Mouse (Mus musculus): ENCODE data around the gene Mark1.

Gene Mark1

DNA sequence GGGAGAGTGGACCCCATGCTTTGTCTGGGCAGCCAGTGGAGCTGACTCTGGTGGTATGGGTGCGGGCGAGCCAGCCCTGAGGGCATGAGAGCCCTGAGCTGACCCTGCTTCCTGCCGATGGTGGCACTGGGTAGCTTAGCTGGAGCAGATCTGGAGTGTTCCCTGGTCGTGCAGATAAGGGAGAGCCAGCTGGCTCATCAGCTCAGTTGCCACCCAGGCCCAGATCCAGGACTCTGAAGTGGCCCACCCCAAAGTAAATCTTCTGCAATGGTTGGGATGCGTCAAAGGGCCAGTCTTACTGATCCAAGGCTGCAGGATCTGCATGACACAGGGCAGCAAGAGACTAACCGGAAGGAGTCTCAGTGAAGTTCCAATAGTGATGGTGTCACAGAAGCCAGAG, 109.9 kb downstream of the Mark1 start:
- no peak for DNase-seq (ENCODE audit: low spot score)

DNA sequence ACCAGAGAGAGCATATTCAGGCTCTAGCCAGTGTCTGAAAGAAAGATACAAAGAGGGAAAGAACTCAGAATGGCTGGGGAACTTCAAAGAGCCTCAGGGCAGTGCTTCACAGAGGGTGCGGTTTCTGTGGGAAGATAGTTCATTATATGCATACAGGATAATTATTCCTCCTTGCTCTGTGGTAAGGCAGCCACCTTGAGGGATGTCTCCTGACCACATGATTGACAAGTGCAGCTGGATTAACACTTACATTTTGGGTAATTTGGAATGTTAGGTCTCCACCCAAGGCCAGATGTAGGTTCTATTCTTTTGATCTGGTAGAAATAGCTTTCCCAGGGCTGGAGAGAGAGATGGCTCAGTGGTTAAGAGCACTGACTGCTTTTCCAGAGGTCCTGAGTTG, 113.2 kb downstream of the Mark1 start:
- no peak for DNase-seq (ENCODE audit: low spot score)

DNA sequence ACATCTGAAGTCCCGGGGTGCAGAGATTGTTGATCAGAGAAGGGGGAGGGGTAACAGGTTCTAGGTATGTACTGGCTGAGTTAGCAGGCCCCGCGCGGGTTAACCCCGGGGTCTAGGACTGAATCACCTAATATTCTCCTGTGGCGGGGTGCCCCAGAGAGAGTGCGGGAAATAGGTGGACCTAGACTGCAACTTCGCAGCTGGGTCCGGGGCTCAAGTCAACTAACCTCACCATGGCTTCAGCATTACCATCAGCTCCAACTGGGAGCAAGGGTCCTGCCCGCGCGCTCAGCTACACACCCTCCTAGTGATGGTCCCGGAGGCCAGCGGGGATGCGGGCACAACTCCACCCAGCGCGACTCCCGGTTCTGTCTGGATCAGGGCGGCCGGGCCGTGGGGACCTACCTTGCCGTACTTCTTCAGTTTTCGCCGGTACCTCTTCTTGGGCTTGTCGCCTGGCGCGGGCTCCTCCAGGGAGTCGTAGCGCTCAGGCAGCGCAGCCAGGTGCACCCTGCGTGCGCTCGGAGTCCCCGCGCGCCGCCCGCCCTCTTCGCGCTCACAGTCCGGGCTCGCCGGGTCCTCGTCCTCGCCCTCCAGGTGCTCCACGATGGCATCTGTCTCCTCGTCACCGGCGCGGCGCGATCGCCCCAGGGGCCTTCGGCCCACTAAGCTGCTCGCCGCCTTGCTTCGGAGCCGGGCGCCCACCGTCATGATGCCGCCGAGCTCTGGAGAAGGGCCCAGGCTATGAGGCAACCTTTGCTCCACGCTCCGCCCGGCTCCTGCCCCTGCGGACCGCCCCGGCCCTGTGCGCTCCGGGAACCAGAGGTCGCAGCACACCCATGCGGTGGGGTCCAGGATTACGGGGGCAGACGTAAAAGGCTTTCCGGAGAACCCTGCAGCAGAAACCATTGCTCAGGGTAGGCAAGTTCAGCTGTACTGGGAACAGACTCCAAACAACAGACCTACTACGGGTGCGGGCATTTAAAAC, 116.8 kb downstream of the Mark1 start, which contains the start of gene C130074G19Rik:
C130074G19Rik (minus strand) TSS at position 938 of the 988 bp plus-strand sequence.
- DNase-seq (ENCODE audit: low spot score) = no peak

DNA sequence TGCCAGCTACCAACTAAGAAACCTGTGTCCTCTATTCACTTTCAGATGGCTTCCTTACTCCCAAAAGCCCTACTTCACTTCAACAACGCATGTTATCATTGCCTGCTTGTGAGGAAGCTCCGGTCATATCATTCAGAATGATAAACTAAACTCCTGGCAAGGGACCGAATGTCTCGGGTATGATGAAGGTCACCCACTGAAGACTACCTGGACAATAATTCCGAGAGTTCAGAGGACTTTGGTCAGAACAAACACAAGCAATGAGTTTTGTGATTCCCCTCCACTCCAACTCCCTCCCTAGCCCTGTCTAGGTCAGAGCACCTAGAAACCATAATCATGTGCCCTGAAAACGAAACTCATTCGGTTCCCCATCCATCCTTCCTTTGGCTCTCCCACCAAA, 117.5 kb downstream of the Mark1 start:
- no peak for DNase-seq (ENCODE audit: low spot score)

DNA sequence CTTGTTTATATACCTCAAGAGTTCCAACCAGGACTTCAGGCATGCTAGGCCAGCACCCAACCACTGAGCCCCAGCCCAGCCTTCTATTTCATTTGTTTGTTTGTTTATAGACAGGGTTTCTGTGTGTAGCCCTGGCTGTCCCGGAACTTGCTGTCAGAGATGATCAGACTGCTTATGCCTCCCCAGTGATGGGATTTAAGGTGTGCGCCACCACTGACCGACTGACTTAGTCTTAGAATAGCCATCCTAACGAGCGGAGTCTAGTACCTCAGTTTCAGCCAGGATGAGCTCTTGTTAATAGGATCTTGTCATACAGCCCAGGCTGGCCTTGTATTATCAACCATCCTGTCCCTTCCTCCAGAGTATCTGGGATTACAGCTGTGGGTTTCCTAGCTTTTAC, 118.2 kb downstream of the Mark1 start:
- DNase-seq (ENCODE audit: low spot score) = no peak

DNA sequence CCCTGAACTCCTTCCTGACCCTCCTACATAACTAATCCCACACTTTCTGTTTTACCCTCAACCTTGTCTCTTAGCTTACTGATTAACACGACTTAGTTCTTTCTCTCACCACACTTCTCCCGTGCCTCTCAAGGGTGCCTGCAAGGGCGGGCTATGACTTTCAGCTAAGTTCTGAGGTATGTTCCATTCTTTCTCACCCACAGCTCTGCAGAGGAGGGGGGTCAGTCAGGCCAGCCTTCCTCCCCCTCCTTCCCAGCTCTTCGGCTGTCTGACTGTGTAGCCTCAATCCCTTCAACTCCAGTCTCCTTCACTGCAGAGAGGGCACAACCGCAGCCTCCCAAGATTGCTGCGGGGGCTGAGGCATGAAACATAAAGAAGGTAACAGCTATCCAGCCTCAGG, 120.5 kb downstream of the Mark1 start:
- no peak for DNase-seq (ENCODE audit: low spot score)

DNA sequence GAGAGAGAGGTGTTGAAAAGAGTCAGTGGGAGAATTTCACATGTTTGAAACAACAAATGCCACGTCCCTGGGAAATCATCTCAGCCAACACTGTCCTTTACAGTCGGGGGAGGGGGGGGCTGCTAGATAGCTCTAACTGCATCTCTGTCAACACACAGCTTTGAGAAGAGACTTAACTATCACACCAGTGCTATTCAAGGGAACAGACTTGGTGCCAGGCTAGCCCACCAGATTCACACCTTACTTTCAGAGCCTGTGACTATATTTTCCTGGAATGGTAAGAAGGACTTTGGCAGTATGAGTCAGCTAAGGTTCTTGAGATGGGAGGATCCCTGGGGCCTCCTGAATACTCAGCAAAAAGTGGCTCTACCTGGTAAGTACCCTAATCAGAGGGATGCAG, 122.1 kb downstream of the Mark1 start:
- DNase-seq (ENCODE audit: low spot score) = no peak

DNA sequence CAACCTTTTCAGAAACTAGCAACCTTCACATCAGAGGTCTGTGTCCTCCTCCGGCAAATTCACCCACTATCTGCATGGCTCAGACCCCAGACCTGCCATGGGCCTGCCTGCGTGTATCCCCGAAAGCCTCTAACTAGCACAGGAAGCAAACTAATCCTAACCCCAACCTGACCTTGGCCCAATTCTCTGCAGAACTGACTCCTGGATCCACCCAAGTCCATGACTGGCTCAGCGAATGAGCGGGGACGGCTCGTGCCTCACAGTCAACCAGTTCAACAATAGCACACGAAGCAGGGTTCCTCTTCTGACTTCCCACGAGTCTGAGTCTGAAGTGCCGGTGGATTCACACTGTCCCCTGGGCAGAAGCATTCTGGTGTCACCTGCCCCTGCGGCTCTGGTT, 125.5 kb downstream of the Mark1 start:
- no peak for DNase-seq (ENCODE audit: low spot score)

DNA sequence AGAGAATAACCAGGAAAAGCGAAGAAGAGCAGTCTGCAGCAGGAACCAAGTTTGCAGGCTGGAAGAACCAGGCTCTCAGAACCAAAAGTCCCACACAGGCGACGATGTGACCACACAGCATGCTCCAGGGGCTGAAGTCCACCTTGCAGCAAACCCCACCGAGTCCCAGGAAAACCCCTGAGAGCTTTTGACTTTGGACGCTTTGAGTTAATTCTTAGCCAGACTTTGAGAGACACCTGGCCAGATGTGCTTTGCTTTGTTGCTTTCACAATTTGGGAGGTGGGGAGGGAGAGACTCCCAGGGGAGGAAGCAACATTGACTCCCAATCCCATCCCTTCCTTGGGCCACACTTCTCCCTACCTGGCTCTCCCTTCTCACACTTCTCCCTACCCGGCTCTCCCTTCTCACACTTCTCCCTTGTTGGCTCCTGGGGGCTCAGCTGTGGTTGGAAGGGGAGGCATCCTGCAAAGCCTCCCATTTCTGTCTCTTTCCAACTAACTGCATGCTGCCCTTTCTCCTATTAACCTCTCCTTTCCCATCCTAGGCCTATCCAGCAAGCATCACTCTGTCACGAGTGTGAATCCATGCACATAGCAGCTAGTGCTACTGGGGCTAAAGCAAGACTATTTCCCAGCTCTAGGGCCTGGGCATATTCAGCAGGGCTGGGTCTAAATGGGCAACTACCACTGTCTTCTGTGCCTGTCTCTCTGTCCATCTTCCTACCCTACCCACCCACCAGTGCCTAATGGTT, 127.1 kb downstream of the Mark1 start:
- no peak for DNase-seq (ENCODE audit: low spot score)

DNA sequence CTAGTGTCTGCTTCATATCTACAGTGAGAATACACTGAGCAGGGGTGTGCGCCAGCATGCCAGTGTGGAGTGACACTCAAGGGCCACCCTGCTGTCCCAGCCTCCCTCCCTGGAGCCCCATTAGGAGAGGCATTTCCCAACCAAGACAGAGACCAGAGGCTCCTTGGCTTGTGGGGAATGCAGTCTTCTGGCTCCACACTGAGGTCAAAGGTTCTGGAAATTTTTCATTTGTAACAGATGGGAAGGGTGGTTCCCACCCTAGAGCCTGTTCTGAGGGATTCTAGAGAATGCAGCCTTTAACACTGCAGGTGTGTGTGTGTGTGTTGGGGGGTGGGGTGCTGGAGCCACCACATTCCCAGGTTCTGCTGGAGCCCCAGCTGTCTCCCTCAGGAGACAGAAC, 127.9 kb downstream of the Mark1 start:
- no peak for DNase-seq (ENCODE audit: low spot score)

DNA sequence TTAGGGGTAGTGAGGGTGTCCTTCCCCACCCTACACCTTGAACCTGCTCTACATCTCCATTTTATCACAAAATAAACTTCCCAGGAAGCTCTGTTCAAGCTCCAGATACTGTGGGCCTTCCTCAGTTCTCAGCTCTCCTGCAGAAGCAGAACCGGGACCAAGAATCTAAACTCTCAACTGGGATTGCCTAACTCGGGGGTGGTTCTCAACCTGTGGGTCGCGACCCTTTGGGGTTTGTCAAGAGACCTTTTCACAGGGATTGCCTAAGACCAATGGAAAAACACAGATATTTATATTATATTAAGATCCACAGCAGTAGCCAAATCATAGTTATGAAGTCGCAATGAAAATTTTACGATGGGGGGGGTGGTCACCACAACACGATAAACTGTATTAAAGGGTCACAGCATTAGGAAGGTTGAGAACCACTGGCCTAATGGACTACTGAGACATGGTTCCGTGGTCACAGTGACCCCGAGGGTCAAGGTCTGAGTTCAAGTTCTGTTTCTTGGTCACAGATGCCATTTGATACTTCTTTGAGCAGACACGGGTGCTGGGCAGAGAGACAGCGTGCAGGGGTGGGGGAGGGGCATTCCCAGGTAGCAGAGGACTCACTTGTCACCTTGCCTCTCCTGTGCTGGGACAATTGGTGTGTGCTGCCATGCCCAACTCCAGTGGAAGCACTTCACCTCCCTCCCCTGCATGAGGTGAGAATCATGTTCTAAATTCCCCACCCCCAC, 128.6 kb downstream of the Mark1 start:
- no peak for DNase-seq (ENCODE audit: low spot score)

DNA sequence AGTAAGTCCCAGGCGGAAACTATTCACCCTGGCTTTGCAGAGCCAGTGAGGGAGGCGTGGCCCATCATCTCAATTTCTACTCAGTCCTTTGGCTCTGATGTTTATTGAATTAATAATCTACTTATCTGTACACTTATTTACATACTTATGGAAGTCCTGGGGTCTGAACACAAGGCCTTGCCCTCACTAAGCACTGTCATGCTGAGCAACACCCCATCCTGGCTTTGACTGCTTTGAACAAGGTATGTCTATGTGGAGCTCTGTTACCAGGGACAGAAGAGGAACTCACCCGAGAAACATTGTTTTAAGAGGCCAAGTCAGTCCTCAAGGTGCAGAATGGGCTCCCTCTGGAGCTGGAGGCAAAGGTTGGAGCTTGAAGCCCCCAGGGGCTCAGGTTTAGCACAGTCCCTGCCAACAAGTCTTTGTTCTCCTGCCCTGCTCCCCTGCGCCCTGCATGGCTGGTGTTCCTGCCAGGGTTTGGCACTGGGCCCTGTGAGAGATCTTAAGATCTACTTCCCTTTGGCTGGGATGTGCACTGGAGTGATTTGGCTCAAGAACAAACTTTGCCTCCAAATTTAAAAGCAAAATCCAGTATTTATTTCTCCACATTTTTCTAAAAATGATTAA, 129.3 kb downstream of the Mark1 start:
- DNase-seq (ENCODE audit: low spot score) = no peak

DNA sequence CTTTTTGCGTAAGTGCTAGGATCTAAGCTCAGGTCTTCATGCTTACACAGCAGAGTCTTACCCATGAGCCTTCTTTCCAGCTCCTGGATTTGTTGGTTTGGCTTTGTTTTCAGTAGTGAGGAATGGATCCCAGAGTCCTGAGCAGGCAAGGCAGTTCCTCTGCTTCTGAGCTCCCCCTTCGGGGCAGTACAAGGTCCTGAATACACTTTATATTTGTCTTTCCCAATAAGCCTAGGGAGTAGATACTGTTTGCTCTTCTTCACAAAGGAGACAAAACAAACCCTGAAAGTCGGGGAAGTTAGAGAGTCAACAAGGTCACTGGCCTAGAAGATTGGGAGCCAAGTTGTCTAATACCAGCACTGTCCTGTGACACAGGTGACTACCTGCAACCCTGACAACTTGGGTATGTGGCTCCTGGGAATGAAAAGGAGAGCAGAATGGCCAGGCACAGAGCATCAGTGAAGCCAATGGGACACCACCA, 131.7 kb downstream of the Mark1 start:
- no peak for DNase-seq (ENCODE audit: low spot score)

DNA sequence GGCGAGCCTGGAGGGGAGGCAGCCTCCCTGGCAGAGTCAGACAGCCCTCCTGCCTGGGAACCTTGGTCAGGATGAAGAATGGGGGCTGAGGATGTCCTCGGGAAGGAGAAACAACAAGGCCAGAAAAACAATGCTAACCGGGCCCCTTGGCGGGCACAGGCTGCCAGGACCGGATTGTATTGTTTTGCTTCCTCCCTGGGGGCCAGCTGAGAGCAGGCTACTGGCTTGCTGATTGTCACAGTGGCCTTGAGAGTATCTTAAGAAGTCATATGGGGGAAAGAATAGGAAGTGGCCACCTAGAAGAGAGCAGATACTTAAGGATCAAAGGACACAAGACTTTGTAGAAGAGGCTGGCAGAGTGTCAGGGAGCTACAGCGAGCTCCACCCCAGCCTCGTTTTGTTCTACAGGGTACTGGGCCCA, 135.0 kb downstream of the Mark1 start:
- DNase-seq (ENCODE audit: low spot score) = no peak

DNA sequence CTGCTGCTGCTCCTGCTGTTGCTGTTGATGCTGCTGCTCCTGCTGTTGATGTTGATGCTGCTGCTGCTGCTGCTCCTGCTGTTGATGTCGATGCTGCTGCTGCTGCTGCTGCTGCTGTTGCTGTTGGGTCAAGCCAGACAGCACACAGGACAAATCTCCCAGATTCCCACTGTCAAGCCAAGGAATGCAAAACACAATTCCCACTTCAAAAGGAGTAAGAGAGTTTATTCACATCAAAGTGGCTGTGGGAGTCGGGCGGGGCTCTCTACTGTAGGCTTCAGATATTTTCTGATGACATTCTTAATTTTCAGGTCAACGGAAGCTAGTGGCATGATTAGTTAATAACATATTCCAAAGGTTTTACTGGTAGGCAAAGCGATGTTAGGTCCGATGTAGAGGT, 136.7 kb downstream of the Mark1 start:
- DNase-seq (ENCODE audit: low spot score) = no peak

DNA sequence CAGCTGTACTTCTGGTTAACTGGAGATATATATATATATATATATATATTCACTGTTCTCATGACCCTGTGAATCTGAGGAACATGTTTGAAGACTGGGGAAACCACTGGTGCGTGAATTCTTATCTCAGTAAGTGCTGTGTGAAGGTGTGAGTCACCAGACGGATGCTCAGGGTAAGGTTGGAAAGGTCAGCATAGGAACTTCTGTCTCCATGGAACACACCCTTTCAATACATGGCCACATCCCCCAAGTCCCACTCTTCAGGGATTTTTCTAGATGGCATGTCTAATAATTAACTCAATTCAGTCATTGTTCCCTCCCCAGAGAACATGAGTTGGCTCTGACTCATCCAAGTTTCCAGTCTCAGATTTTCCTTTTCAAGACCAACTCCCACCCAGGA, 137.8 kb downstream of the Mark1 start:
- no peak for DNase-seq (ENCODE audit: low spot score)

DNA sequence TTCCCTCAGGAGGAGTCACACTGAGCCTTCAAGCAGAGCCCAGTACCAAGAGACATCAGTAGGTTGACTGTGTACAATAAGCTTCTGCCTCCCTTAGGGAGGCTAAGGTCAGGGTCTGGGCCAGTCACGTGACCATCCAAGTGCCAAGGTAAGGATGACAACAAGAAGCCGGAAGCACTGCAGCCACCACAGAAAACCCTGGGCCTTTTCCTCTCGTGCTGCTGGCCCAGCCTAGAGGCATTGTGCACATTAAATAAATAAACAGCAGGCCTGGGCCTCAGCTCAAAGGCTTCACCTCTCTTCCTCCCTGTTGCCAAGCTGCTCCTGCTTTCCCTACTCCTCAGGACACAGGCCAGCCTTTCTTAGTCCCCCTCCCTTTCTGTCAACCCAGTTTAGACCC, 139.1 kb downstream of the Mark1 start:
- DNase-seq (ENCODE audit: low spot score) = no peak

DNA sequence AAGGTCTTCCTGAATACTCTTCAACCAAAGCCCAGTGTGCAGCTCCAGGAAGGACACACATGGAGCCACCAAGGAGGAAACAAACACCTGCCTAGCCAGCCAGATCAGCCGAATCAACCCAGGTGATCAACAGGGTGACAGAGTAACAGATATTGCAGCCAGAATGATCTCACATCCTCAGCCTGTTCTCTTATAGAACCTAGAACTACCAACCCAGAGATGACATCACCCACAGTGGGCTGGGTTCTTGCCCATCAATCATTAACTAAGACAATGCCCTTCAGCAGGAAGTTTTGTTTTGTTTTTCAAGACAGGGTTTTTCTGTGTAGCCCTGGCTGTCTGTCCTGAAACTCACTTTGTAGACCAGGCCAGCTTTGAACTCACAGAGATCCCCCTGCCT, 141.1 kb downstream of the Mark1 start:
- DNase-seq (ENCODE audit: low spot score) = no peak

DNA sequence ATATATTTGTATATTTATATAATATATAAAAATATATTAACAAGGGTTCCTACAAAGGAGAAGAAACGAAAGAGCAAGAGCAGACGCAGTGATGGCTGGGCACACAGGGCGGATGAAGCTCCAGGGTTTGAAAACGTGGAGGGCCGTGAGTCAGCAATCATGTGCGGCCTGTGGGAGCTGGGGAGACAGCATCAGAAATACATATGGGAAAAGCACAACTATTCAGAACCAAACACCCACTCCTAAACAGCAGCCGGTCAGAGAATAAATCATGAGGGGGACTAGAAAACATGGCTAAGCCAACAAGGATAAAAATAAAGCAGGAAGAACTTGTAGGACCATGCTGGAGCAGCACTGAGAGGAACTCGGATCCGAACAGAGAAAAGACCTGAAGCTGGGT, 142.2 kb downstream of the Mark1 start:
- no peak for DNase-seq (ENCODE audit: low spot score)

DNA sequence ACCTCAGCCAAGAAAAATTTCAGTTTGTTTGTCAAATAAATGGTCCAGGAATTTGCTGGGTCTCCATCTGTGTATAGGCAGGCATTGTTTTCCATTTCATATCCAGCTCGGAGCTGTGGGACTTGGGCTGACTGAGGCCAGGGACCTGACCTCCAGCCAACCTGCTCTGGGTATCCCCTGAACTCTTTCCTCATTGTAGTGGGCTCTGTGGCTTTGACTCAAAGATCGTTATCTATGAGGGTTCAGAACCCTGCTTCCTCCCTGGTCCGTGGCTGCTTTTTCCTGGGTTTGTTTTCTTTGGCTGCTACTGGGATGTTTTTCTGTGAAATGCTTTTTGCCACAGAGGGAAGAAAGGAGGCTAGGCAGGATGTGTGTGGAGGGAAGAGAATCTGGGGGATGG, 145.4 kb downstream of the Mark1 start:
- DNase-seq (ENCODE audit: low spot score) = no peak

DNA sequence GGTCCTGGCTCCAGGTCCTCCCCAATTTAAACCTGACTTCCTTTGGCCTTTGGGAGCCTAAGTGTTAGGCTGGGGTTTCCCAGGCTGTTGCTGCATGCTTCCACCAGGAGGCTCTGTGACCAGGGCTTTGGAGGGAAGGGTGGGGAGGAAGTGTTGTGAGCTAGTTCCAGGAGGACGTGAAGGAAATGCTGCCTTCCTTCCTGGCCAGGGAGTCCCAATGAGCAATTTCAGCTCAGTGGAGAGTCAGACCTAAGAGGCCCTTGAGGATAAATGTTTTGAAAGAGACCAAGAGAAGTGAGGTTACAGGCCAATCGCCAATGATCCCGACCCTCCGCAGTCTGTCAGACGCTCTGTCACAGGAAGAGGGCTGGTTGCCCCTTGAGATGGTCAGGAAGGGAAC, 146.0 kb downstream of the Mark1 start:
- DNase-seq (ENCODE audit: low spot score) = peak; percentile 39
